Mouse (Mus musculus) hematopoietic stem cell, adult 5-6 weeks (primary cell): Measurements from ENCODE around the gene Mrap. TPM values are rescaled to one million over a fixed set of nuclear protein-coding genes. Genes with fewer than 3 reads are reported as not detected.
A peak's percentile ranks its signal among the peaks of the same experiment; 100 is the strongest.

ENCODE experiments used
- ATAC-seq, 2 experiments: fragments of 125-278 bp in 1 of 2; replicated peaks in 1 of 2; 2 replicates each; pipeline ENCODE4 v1.8.0; 2016 to 2017; ENCODE audit warnings: inconsistent platforms in 2 of 2, mild to moderate bottlenecking in 2 of 2, moderate number of reproducible peaks in 2 of 2, low read depth in 1 of 2, moderate TSS enrichment in 1 of 2; ENCODE audit not compliant: low FRiP score in 2 of 2, poor library complexity in 2 of 2, severe bottlenecking in 2 of 2, insufficient read depth in 1 of 2, low TSS enrichment in 1 of 2
- total RNA-seq: library from RNA; stranded (forward); fragments of 172-1452, 232-1000 nt; gene quantifications from 2 replicates; pipeline ENCODE4 v1.2.3, GENCODE M21; 2017

Mrap gene
- total RNA-seq, 1 experiment from 2014 or later: not detected

- ATAC-seq: no peak
Measured at GRCm38 (mm10) chr16:90735611-90736010, 2.4 kb upstream of the Mrap start.

- ATAC-seq: no peak
Measured at GRCm38 (mm10) chr16:90736672-90737270, 1.2 kb upstream of the Mrap start.

DNA sequence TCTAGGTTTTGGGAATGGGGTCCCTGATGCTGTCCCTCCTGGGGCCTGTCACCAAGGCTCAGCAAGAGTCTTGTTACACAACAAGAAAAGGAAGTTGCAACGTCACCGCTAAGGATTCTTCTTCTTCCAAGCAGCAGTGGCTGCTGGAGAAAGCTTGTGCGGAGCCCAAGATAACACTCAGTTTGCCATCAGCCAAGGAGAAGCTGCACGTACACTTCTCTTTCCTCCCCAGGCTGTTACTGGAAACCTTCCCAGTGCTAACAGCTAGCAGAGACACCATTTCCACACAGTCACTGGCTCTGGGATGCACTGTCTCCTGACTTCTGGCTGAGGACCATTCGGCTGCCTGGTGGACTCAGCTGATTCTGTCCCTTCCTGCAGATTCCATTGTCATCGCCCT is 9.1 kb downstream of the Mrap start:
- no peak for ATAC-seq

DNA sequence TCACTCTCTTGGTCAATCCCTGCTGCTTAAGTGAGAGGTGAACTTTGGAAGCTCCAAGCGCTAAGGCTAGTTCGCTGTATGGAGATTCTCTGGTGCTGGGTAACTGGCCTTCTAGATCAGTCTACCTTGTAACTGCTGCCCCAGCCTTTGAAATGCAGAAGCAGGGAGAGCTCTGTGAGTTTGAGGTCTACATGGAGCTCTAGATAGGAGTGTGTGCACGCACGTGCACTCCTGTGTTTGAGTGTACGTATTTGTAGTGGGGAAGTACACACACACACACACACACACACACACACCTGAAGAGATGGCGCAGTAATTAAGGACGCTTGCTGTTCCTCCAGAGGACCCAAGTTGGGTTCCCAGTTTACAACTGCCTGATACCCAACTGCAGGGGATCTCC is 10.2 kb downstream of the Mrap start:
- ATAC-seq: no peak

DNA sequence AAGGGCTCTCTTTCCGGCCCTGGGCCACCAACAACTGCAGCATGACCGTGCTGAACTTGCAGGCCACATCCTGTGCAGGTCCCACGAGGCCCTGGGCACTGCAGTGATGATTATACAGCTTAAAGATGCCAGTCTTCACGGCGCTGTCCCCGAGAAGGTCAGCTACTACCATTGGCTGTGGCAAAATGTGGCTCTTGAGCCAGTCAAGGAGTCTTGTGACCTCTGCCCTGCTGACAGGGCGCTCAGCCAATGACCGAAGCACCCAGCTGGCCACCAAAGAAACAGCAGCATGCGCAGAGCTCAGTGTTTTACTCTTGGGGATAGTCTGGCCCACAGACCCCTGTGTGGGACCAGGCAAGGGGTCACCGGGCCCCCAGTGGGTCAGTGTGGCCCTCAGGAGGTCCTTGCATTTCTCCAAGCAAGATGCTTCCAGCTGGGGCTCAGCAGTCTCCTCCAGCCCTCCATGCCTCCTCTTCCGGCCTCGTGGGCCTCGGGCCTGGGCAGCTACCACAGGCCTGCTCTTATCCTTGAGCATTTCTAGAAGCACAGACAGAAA is 15.5 kb downstream of the Mrap start:
- no peak for ATAC-seq

DNA sequence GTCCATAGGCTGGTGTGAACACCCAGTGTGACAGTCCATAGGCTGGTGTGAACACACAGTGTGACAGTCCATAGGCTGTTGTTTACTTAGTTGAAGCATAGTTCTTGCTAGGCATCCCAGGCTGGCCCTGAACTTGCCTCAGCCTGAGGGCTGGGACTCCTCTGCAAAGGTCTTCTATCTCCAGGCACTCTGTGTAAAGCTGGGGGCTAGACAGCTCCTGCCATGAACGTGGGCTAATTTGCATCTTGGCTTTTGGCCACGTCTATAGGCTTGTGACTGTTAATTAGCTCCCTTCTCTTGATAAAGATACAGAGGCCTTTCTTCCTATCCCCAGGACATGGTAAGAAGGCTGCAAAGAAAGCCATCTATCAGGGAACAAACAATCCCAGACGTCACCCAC is 21.3 kb downstream of the Mrap start:
- no peak for ATAC-seq

GRCm38 (mm10) chr16:90760515-90760914 is 22.5 kb downstream of the Mrap start:
- ATAC-seq: no peak; a peak in 1 of 4 replicates

- no peak; a peak in 1 of 4 replicates for ATAC-seq
Measured at GRCm38 (mm10) chr16:90765195-90765877, 27.3 kb downstream of the Mrap start.

DNA sequence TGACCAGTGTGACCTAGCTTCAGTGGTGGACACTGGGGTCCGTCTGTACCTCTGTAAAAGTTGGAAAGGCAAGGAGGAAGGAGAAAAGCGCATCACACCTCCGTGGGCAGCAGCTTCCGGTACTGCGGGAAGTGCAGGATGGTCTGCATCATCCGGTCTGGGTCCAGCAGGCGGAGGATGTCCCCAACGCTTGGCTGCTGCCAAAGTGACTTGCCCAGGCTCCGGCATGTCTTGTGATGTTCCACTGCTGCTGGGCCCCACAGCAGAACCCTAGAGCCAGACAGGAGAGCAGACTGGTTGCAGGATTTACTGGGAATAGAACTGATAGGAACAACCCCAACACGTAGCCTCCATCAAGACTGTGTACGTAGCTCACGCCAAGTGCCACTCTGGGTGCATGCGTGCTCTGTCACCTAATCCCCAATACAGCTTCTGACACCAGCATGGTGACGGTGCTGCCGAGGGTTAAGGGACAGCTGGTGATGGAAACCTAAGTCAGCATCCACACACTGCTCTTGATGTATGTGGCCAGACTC is 29.0 kb downstream of the Mrap start:
- ATAC-seq: no peak

DNA sequence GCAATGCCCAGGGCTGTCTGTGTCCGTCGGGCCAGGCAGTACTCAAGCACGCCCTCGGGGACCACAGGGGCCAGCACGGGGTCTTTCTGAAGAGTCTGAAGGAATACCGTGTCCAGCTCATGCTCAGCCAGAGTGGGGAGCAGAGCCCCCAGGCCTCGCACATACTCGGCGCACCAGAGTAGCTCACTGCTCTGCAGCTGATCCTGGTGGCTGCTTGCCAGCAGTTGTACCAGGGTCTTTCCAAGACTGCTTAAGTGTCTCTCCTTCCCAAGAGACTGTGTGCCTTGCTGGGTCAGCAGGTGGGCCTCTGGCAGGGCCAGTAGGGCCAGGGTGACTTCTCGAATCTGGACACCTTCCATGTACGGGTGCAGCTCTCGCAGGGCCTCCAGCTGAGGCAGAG is 36.2 kb downstream of the Mrap start:
- no peak for ATAC-seq

DNA sequence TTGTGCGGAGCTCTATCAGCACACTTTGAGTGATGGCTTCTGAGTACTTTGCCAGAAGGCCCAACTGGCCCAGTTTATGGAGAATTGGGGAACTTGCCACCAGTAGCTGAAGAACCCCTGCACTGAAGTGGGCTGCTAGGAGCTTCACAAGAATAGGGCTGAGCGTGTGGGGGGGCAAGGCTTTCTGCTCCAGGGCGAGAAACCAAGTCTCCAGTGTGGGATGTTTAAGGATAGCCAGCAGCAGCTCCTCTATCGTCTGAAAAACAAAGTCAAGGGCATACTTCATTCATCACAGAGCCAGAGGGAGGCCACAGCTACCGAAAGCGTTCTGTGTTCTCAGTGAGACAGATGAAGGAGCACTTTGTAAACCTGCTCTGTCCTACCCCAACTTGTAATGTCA is 36.6 kb downstream of the Mrap start:
- no peak for ATAC-seq

DNA sequence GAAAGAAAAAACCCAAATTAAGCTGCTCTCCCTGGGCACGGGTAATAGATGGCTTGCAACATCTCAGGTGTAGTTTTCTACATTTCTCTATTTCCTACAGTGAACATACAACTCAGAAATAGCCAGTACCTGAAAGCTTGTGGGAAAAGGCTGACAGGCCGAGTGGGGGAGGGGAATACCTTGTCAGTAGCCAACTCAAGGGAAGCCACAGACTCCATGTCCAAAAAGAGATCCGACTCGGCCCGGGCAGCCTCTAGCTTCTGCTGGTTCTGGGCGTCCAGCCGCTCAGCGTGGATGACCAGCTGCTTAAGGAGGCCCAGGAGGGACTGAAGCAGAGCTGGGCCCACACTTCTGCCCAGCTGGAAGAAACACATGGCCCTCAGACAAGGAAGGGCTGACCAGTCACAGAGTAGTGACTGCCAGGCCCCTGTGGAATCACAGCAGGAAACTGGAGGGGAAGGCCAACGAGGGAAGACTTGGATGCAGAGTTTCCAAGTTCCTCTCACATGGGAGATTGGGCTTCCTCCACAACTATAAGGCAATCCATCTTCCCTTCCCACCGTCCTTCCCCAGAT is 38.0 kb downstream of the Mrap start:
- ATAC-seq: no peak

DNA sequence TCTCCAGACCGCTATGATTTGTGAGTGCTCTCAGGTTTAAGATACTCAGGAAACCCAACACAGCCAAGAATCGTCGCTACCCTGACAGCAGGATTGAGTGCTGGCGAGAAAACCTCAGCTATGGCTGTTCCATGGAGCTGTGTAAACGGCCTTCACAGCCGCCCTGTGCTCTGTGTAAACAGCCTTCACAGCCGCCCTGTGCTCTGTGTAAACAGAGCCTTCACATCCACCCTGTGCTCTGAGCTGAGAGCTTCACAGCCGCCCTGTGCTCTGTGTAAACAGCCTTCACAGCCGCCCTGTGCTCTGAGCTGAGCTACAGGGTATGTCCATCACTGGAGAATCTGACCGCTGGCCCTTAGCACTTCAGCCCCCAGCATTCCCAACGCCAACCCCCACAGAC is 41.8 kb downstream of the Mrap start:
- 0 out of 4 replicates have a peak, but pooled peaks of 1 of the 2 experiments have one; percentile 29 for ATAC-seq

GRCm38 (mm10) chr16:90783302-90783701 is 45.3 kb downstream of the Mrap start:
- ATAC-seq: no peak

- ATAC-seq: no peak
Measured at GRCm38 (mm10) chr16:90785257-90785656, 47.2 kb downstream of the Mrap start.

DNA sequence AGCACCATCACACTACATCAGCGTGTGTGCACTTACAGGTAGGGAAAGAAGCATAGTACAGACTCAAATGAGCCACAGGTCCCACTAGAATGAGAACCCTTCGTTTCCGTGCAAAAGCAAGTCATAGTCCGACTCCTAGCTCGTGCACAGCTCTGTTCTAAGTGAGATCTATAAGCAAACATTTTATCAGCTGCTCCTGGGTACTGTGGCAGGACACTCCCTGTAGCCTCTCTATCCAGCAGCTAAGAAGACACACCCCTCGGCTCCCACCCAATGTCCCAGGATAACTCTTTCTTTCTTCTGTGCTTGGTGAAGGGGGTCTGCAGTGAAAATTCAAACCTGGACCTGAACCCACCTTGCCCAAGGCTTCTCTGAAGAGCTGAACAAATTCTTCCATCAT is 50.6 kb downstream of the Mrap start:
- ATAC-seq: no peak

DNA sequence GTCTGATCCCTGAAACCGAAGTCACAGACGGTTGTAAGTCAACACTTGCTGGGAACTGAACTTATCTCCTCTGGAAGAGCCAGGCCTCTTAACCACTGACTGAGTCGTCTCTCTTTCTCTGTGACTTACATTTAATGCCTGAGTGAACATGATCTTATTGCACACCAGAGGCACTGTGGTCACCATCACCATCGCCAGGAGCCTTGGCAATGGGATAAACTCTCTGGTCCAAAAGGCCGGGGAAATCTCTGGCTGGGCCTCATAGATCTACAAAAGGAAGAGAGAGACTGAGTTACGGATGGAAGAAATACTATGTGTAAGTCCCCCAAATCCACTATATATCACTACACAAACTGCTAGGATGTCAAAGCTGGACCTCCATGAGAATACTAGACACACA is 52.9 kb downstream of the Mrap start:
- no peak for ATAC-seq

DNA sequence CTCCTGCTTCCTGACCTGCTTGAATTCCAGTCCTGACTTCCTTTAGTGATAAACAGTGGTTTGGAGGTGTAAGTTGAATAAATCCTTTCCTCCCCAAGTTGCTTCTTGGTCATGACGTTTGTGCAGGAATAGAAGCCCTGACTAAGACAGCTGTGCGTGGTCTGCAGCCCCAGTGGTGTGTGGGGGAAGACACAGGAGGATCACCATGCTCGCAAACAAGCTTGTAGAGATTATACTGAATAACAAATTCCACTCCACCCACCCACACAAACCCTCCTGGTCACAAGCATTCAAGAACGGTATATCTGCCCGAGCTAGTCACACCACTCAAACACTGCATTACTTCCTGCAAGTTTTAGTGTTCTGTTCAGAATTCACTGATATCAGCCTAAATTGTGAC is 54.1 kb downstream of the Mrap start:
- no peak for ATAC-seq
